Mouse (Mus musculus): Measurements from ENCODE around the gene C530008M17Rik. TPM values are rescaled to one million over a fixed set of nuclear protein-coding genes. Genes with fewer than 3 reads are reported as not detected.

Gene C530008M17Rik
- polyA plus RNA-seq, 1 experiment, result not detected

- H3K27ac ChIP-seq (ENCODE audit: insufficient read depth, low read depth, low read length), result no peak overlapping the region
- no peak overlapping the region for H3K4me3 ChIP-seq (ENCODE audit: insufficient read depth, low read depth, low read length)
- peaks cover 10% of the 10 kb centered on the region for H3K4me1 ChIP-seq (ENCODE audit: control insufficient read depth, insufficient read depth, low read length)
- 94% methylated on average over 6 of the region's 6 CpGs for WGBS
- TF ChIP-seq CTCF (IDR thresholded peaks at IDR 0.05; ENCODE audit: insufficient read depth, low read depth, low read length), result no peak
- TF ChIP-seq POLR2A (IDR thresholded peaks at IDR 0.05; ENCODE audit: insufficient read depth, low read depth, low read length), result no peak
These were observed 128.7 kb downstream of the C530008M17Rik start for GRCm38 (mm10) chr5:76785013-76785412.

- Histone ChIP-seq H3K4me1 (ENCODE audit: control insufficient read depth, insufficient read depth, low read length) (no peaks in the 10 kb centered on the region), H3K27ac (ENCODE audit: insufficient read depth, low read depth, low read length) (no peak overlapping the region), H3K4me3 (ENCODE audit: insufficient read depth, low read depth, low read length) (no peak overlapping the region)
- TF ChIP-seq CTCF (IDR thresholded peaks at IDR 0.05; ENCODE audit: insufficient read depth, low read depth, low read length) (no peak), POLR2A (IDR thresholded peaks at IDR 0.05; ENCODE audit: insufficient read depth, low read depth, low read length) (no peak)
- WGBS, result 91% methylated on average over 4 of the region's 4 CpGs
These were observed 133.6 kb downstream of the C530008M17Rik start for GRCm38 (mm10) chr5:76789881-76790280.

- H3K27ac ChIP-seq (ENCODE audit: insufficient read depth, low read depth, low read length), result no peak overlapping the region
These were observed 135.0 kb downstream of the C530008M17Rik start for GRCm38 (mm10) chr5:76791280-76791679.

GRCm38 (mm10) chr5:76792720-76793119, 136.4 kb downstream of the C530008M17Rik start:
- no peak for TF ChIP-seq CTCF (IDR thresholded peaks at IDR 0.05; ENCODE audit: insufficient read depth, low read depth, low read length)
- no peak for TF ChIP-seq POLR2A (IDR thresholded peaks at IDR 0.05; ENCODE audit: insufficient read depth, low read depth, low read length)
- WGBS, result 97% methylated on average over 6 of the region's 6 CpGs
- Histone ChIP-seq H3K4me1 (ENCODE audit: control insufficient read depth, insufficient read depth, low read length) (no peaks in the 10 kb centered on the region), H3K4me3 (ENCODE audit: insufficient read depth, low read depth, low read length) (no peak overlapping the region), H3K27ac (ENCODE audit: insufficient read depth, low read depth, low read length) (no peak overlapping the region)

More at GRCm38 (mm10) chr5:76791280-76791679, 135.0 kb downstream of the C530008M17Rik start:
- Histone ChIP-seq H3K4me3 (ENCODE audit: insufficient read depth, low read depth, low read length) (no peak overlapping the region), H3K4me1 (ENCODE audit: control insufficient read depth, insufficient read depth, low read length) (no peaks in the 10 kb centered on the region)
- TF ChIP-seq CTCF (IDR thresholded peaks at IDR 0.05; ENCODE audit: insufficient read depth, low read depth, low read length), result no peak
- no peak for TF ChIP-seq POLR2A (IDR thresholded peaks at IDR 0.05; ENCODE audit: insufficient read depth, low read depth, low read length)
- WGBS, result 81% methylated on average over 4 of the region's 4 CpGs

- no peak overlapping the region for H3K27ac ChIP-seq (ENCODE audit: insufficient read depth, low read depth, low read length)
- peaks cover 2% of the 10 kb centered on the region; the same call in 1 of the 2 replicates for H3K4me1 ChIP-seq (ENCODE audit: control insufficient read depth, insufficient read depth, low read length)
- TF ChIP-seq POLR2A (IDR thresholded peaks at IDR 0.05; ENCODE audit: insufficient read depth, low read depth, low read length), result no peak
- no peak for TF ChIP-seq CTCF (IDR thresholded peaks at IDR 0.05; ENCODE audit: insufficient read depth, low read depth, low read length)
- WGBS, result 96% methylated on average over 8 of the region's 8 CpGs
- no peak overlapping the region for H3K4me3 ChIP-seq (ENCODE audit: insufficient read depth, low read depth, low read length)
These were observed 141.7 kb downstream of the C530008M17Rik start for GRCm38 (mm10) chr5:76798043-76798442.

GRCm38 (mm10) chr5:76799471-76799870, 143.2 kb downstream of the C530008M17Rik start:
- TF ChIP-seq CTCF (IDR thresholded peaks at IDR 0.05; ENCODE audit: insufficient read depth, low read depth, low read length) (no peak), POLR2A (IDR thresholded peaks at IDR 0.05; ENCODE audit: insufficient read depth, low read depth, low read length) (no peak)
- Histone ChIP-seq H3K4me1 (ENCODE audit: control insufficient read depth, insufficient read depth, low read length) (peaks cover 2% of the 10 kb centered on the region; the same call in 1 of the 2 replicates), H3K27ac (ENCODE audit: insufficient read depth, low read depth, low read length) (no peak overlapping the region), H3K4me3 (ENCODE audit: insufficient read depth, low read depth, low read length) (no peak overlapping the region)
- 62% methylated on average over 10 of the region's 10 CpGs for WGBS

GRCm38 (mm10) chr5:76809031-76809430, 152.7 kb downstream of the C530008M17Rik start:
- no peak overlapping the region for H3K4me3 ChIP-seq (ENCODE audit: insufficient read depth, low read depth, low read length)
- H3K4me1 ChIP-seq (ENCODE audit: control insufficient read depth, insufficient read depth, low read length), result no peaks in the 10 kb centered on the region
- H3K27ac ChIP-seq (ENCODE audit: insufficient read depth, low read depth, low read length), result no peak overlapping the region
- TF ChIP-seq CTCF (IDR thresholded peaks at IDR 0.05; ENCODE audit: insufficient read depth, low read depth, low read length), result no peak
- no peak for TF ChIP-seq POLR2A (IDR thresholded peaks at IDR 0.05; ENCODE audit: insufficient read depth, low read depth, low read length)
- WGBS, result 93% methylated on average over 6 of the region's 6 CpGs

- Histone ChIP-seq H3K27ac (ENCODE audit: insufficient read depth, low read depth, low read length) (no peak overlapping the region), H3K4me3 (ENCODE audit: insufficient read depth, low read depth, low read length) (no peak overlapping the region), H3K4me1 (ENCODE audit: control insufficient read depth, insufficient read depth, low read length) (peaks cover 7% of the 10 kb centered on the region)
- no peak for TF ChIP-seq POLR2A (IDR thresholded peaks at IDR 0.05; ENCODE audit: insufficient read depth, low read depth, low read length)
- TF ChIP-seq CTCF (IDR thresholded peaks at IDR 0.05; ENCODE audit: insufficient read depth, low read depth, low read length), result no peak
- WGBS, result 63% methylated on average over 11 of the region's 11 CpGs
These were observed 158.7 kb downstream of the C530008M17Rik start for GRCm38 (mm10) chr5:76815035-76815434.

GRCm38 (mm10) chr5:76815786-76816455, 159.6 kb downstream of the C530008M17Rik start:
- H3K4me3 ChIP-seq (ENCODE audit: insufficient read depth, low read depth, low read length), result no peak overlapping the region
- H3K27ac ChIP-seq (ENCODE audit: insufficient read depth, low read depth, low read length), result no peak overlapping the region
- TF ChIP-seq CTCF (IDR thresholded peaks at IDR 0.05; ENCODE audit: insufficient read depth, low read depth, low read length) (no peak), POLR2A (IDR thresholded peaks at IDR 0.05; ENCODE audit: insufficient read depth, low read depth, low read length) (no peak)
- H3K4me1 ChIP-seq (ENCODE audit: control insufficient read depth, insufficient read depth, low read length), result peaks cover 7% of the 10 kb centered on the region
- 53% methylated on average over 13 of the region's 13 CpGs for WGBS

All from olfactory bulb, adult 2 months (tissue).